Mouse (Mus musculus) CH12.LX (cell line): ENCODE data around the gene Slc22a15. TPM values are rescaled to one million over a fixed set of nuclear protein-coding genes. Genes with fewer than 3 reads are reported as not detected.

Experiments
- DNase-seq: peaks from one replicate; pipeline ENCODE4 v3.0.0-alpha.2; 2013; ENCODE audit errors: extremely low read depth
- H3K27ac ChIP-seq: 2 replicates; pipeline ENCODE4 v1.5.1; 2012; ENCODE audit warnings: low read depth, mild to moderate bottlenecking, control low read depth, moderate library complexity; ENCODE audit not compliant: insufficient read depth
- H3K27me3 ChIP-seq: replicated peaks from 2 replicates; pipeline ENCODE3; 2012; ENCODE audit warnings: inconsistent platforms
- H3K36me3 ChIP-seq, 2 experiments: replicated peaks in 1 of 2; 2 replicates each; pipeline versions ENCODE3 to v1.6.1; 2012; ENCODE audit warnings: inconsistent platforms in 1 of 2, low read length in 1 of 2, mild to moderate bottlenecking in 1 of 2, mixed read lengths in 1 of 2, moderate library complexity in 1 of 2; ENCODE audit not compliant: control insufficient read depth in 1 of 2, insufficient read depth in 1 of 2
- H3K4me1 ChIP-seq, 2 experiments: 2 replicates each; pipeline ENCODE4 v1.6.1; 2012; ENCODE audit warnings: inconsistent platforms in 1 of 2, moderate library complexity in 1 of 2; ENCODE audit not compliant: insufficient read depth in 2 of 2, control insufficient read depth in 1 of 2
- H3K4me2 ChIP-seq: 2 replicates; pipeline ENCODE4 v1.6.1; 2012; ENCODE audit warnings: low read depth, mild to moderate bottlenecking, control low read depth; ENCODE audit not compliant: poor library complexity, insufficient read depth, severe bottlenecking
- H3K4me3 ChIP-seq, 3 experiments: fragments of 150-350 bp in 1 of 3; sonication (generic) in 1 of 3; replicated peaks in 1 of 3; 2 replicates each; pipeline versions ENCODE3 to v1.5.1; 2011 to 2012; ENCODE audit warnings: low read depth in 2 of 3, low read length in 2 of 3, mild to moderate bottlenecking in 2 of 3, moderate library complexity in 2 of 3, control low read depth in 1 of 3, improper control_type of control experiment in 1 of 3, inconsistent platforms in 1 of 3, mixed read lengths in 1 of 3; ENCODE audit not compliant: poor library complexity in 1 of 3
- H3K79me2 ChIP-seq: replicated peaks from 2 replicates; pipeline ENCODE4 v1.6.1; 2012; ENCODE audit warnings: mild to moderate bottlenecking, moderate library complexity; ENCODE audit not compliant: control insufficient read depth, poor library complexity, insufficient read depth, severe bottlenecking; ENCODE audit errors: extremely low read depth
- H3K9ac ChIP-seq: 2 replicates; pipeline ENCODE4 v1.6.1; 2012; ENCODE audit warnings: low read depth, mild to moderate bottlenecking, control low read depth, moderate library complexity; ENCODE audit not compliant: insufficient read depth
- H3K9me3 ChIP-seq: replicated peaks from 2 replicates; pipeline ENCODE3; 2012; ENCODE audit warnings: low read length, inconsistent platforms, mixed read lengths
- CTCF ChIP-seq, 2 experiments: IDR thresholded peaks in 1 of 2; conservative IDR thresholded peaks in 1 of 2; 2 replicates each; pipeline ENCODE4 v1.5.1; 2011 to 2012; ENCODE audit warnings: low read depth in 2 of 2, low read length in 2 of 2, improper control_type of control experiment in 1 of 2, inconsistent platforms in 1 of 2, mild to moderate bottlenecking in 1 of 2, moderate library complexity in 1 of 2
- EP300 ChIP-seq: IDR thresholded peaks from 2 replicates; pipeline ENCODE4 v1.6.1; 2011; ENCODE audit warnings: low read length, improper control_type of control experiment
- ETS1 ChIP-seq: conservative IDR thresholded peaks from 2 replicates; pipeline ENCODE4 v1.6.1; 2012; ENCODE audit warnings: low read depth, mild to moderate bottlenecking, inconsistent platforms, low read length, improper control_type of control experiment, moderate library complexity
- HCFC1 ChIP-seq: IDR thresholded peaks from 2 replicates; pipeline ENCODE4 v1.6.1; 2012; ENCODE audit warnings: low read depth, mild to moderate bottlenecking, inconsistent platforms, low read length, improper control_type of control experiment
- KAT2A ChIP-seq: IDR thresholded peaks from 2 replicates; pipeline ENCODE4 v1.6.1; 2012; ENCODE audit warnings: low read length, improper control_type of control experiment, inconsistent platforms; ENCODE audit not compliant: insufficient replicate concordance
- MEF2A ChIP-seq: IDR thresholded peaks from 2 replicates; pipeline ENCODE4 v1.6.1; 2014; ENCODE audit warnings: low read depth, mild to moderate bottlenecking, inconsistent platforms, low read length, improper control_type of control experiment, borderline replicate concordance
- MYC ChIP-seq: IDR thresholded peaks from 2 replicates; pipeline ENCODE4 v1.6.1; 2011; ENCODE audit warnings: low read depth, mild to moderate bottlenecking, improper control_type of control experiment, low read length
- NELFE ChIP-seq: IDR thresholded peaks from 2 replicates; pipeline ENCODE4 v1.6.1; 2011; ENCODE audit warnings: low read depth, low read length, improper control_type of control experiment
- PAX5 ChIP-seq: IDR thresholded peaks from 2 replicates; pipeline ENCODE4 v1.6.1; 2012; ENCODE audit warnings: low read length, inconsistent platforms, mixed read lengths
- RAD21 ChIP-seq: IDR thresholded peaks from 2 replicates; pipeline ENCODE4 v1.6.1; 2011; ENCODE audit warnings: low read depth, mild to moderate bottlenecking, low read length, improper control_type of control experiment, moderate library complexity
- RCOR1 ChIP-seq: conservative IDR thresholded peaks from 2 replicates; pipeline ENCODE4 v1.6.1; 2012; ENCODE audit warnings: low read depth, mild to moderate bottlenecking, inconsistent platforms, low read length, improper control_type of control experiment
- SMC3 ChIP-seq: IDR thresholded peaks from 2 replicates; pipeline ENCODE4 v1.6.1; 2011; ENCODE audit warnings: low read depth, low read length, improper control_type of control experiment
- TBP ChIP-seq: conservative IDR thresholded peaks from 2 replicates; pipeline ENCODE4 v1.6.1; 2011; ENCODE audit warnings: low read depth, low read length, improper control_type of control experiment
- UBTF ChIP-seq: IDR thresholded peaks from 2 replicates; pipeline ENCODE4 v1.6.1; 2012; ENCODE audit warnings: low read depth, mild to moderate bottlenecking, inconsistent platforms, low read length, improper control_type of control experiment, moderate library complexity
- USF2 ChIP-seq: conservative IDR thresholded peaks from 2 replicates; pipeline ENCODE4 v1.6.1; 2011; ENCODE audit warnings: low read depth, low read length, improper control_type of control experiment
- dilution Hi-C: fragments of 300-500 bp; cut with MboI; formaldehyde crosslinking; loops from 2 replicates; pipeline ENCODE4 v1.14.3; 2020; ENCODE audit warnings: low sequenced_read_pairs; ENCODE audit not compliant: extremely low pct_unique_long_range_greater_than_20kb, extremely low pct_ligation_motif_present
- in situ Hi-C: fragments of 300-500 bp; cut with MboI; formaldehyde crosslinking; loops from 3 replicates; pipeline ENCODE4 v1.14.3; 2019; ENCODE audit warnings: low sequenced_read_pairs, low pct_ligation_motif_present, low pct_unique_long_range_greater_than_20kb, mixed read lengths
- polyA plus RNA-seq: library from polyadenylated mRNA; unstranded; fragments of >175 nt; gene quantifications from 2 replicates; pipeline ENCODE4 v1.2.1, GENCODE M21; 2012; ENCODE audit warnings: low read depth; ENCODE audit not compliant: insufficient read length
- total RNA-seq, 2 experiments: library from RNA; depleted of rRNA; stranded (reverse); fragments of 300-350 nt in 1 of 2; fragments of >200 nt in 1 of 2; gene quantifications; 2 replicates each; pipeline ENCODE4 v1.2.3; 2012 to 2014

The Slc22a15 gene
- total and polyA plus RNA-seq, 3 experiments = 1.8 to 7.6 (median 4.5) TPM

DNA sequence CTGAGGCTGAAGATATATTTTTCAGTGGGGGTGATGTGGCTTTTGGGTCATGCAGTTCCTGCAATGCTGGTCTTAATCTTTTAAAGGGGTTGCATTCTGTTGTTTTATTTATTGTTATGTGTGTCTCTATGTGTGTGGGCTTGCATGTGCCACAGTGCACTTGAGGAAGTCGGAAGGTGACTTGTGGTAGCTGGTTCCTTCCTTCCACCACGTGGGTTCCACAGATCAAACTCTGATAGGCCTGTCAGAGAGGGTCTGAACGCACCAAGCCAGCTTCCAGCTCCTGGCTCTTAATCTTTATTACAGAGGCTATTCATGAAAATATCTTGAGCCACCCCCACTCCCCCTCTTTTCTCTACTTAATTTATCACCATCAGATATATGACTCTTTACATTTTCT lies 40.4 kb downstream of the Slc22a15 start:
- Histone ChIP-seq H3K79me2 (no peaks in the 10 kb centered on the region), H3K27me3 (no peaks in the 10 kb centered on the region), H3K27ac (no peak overlapping the region), H3K36me3 (peaks cover 15 to 22% of the 10 kb centered on the region in 2 experiments), H3K4me3 (no peak overlapping the region), H3K4me2 (no peak overlapping the region), H3K9ac (no peak overlapping the region), H3K4me1 (no peaks in the 10 kb centered on the region), H3K9me3 (no peaks in the 10 kb centered on the region)
- TF ChIP-seq KAT2A (no peak), MEF2A (no peak)
- no peak for DNase-seq
- in situ Hi-C loops (loop anchor here (25.0 kb wide), 1 partner anchor 178 kb away; no protein-coding TSS in a partner anchor), dilution Hi-C loops (no loop called here)

DNA sequence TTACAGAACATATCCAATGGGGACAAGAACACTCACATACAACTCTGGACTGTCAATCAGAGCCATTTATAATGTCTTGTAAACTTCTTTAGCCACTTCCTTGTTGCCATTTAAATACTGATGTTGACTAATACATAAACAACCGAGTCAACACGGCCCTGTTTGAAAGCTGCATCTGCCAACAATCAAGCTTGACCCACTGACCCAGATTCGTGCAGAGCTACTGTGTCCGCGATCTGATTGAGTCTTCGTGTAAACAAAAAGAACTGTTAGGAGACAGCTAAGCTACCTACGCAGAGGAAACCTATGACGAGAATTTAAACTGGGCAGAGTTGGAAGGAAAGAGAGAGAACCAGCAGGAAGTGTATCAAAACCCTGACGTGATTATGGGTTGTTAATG lies 42.5 kb downstream of the Slc22a15 start:
- H3K4me2 ChIP-seq = no peak overlapping the region
- dilution Hi-C loops = no loop called here
- TF ChIP-seq MYC (no peak), USF2 (no peak), RCOR1 (no peak), SMC3 (no peak), TBP (no peak), ETS1 (no peak), PAX5 (no peak), NELFE (no peak), EP300 (no peak), UBTF (no peak), KAT2A (no peak)
- H3K79me2 ChIP-seq = no peaks in the 10 kb centered on the region
- no peaks in the 10 kb centered on the region for H3K27me3 ChIP-seq
- H3K4me1 ChIP-seq = no peaks in the 10 kb centered on the region
- in situ Hi-C loops = loop anchor here (25.0 kb wide), 1 partner anchor 181 kb away; no protein-coding TSS in a partner anchor
- H3K9ac ChIP-seq = no peak overlapping the region
- no peak for DNase-seq
- H3K9me3 ChIP-seq = no peaks in the 10 kb centered on the region
- no peak overlapping the region for H3K4me3 ChIP-seq
- H3K27ac ChIP-seq = no peak overlapping the region
- peaks cover 20 to 37% of the 10 kb centered on the region in 2 experiments for H3K36me3 ChIP-seq

- TF ChIP-seq CTCF (conservative IDR thresholded peaks at IDR 0.05 in 1 of 2, IDR thresholded peaks at IDR 0.05 in 1 of 2; ENCODE audit: low read depth in 2 of 2, low read length in 2 of 2) (peak; percentile 13 to 55; a peak in 2 of 4 replicates), SMC3 (peak; percentile 51), HCFC1 (no peak), RAD21 (peak; percentile 45)
- H3K9ac ChIP-seq = no peak overlapping the region
- H3K4me1 ChIP-seq = no peaks in the 10 kb centered on the region
- no peaks in the 10 kb centered on the region for H3K9me3 ChIP-seq
- H3K36me3 ChIP-seq = peaks cover 16 to 38% of the 10 kb centered on the region in 2 experiments
- H3K4me2 ChIP-seq = no peak overlapping the region
- in situ Hi-C loops = loop anchor here (25.0 kb wide), 1 partner anchor 181 kb away; no protein-coding TSS in a partner anchor
- dilution Hi-C loops = no loop called here
- H3K27me3 ChIP-seq = no peaks in the 10 kb centered on the region
- DNase-seq = peak; percentile 11
- H3K4me3 ChIP-seq = no peak overlapping the region
- no peak overlapping the region for H3K27ac ChIP-seq
- no peaks in the 10 kb centered on the region for H3K79me2 ChIP-seq
These were observed 43.4 kb downstream of the Slc22a15 start for GRCm38 (mm10) chr3:101880818-101881217.
